16 mouse cellular contexts compared by ENCODE assay signal in genomic region chr7:4742482-4742819, GRCm38 (mm10). TPM values are rescaled to one million over a fixed set of nuclear protein-coding genes. Genes with fewer than 3 reads are reported as not detected.
DNase-seq lines count a peak whose midpoint lies in the region; ATAC-seq lines count a peak whose summit lies in the region.
"Had no signal": no experiment of that assay in that cellular context is flagged by ENCODE, and none has a peak within 500 bp of the region (broad histone marks: within the 10 kb centered on the region; RNA-seq: fewer than 3 reads in every experiment).

No protein-coding gene starts in this region.

- no peak for DNase-seq in heart, adult 18-20 months
- no peak for DNase-seq in neural tube, embryonic 10.5 days (ENCODE audit: extremely low spot score, low spot score)
- no peak for DNase-seq in frontal cortex, postnatal 36 days (ENCODE audit: low spot score in 2 of 2)
- DNase-seq in c-Kit-positive CD71-positive TER-119-positive erythroid progenitor cells, embryonic 14.5 days (ENCODE audit: low spot score) = no peak
- DNase-seq: gastrocnemius, postnatal 10 days; lung, adult 18-20 months had no signal

- H3K4me2 ChIP-seq in heart, embryonic 12.5 days = peak overlapping the region; percentile 91
- H3K4me2 ChIP-seq in neural tube, embryonic 13.5 days = peak overlapping the region; percentile 85; the same call in 1 of the 2 replicates
- no peak overlapping the region for H3K4me2 ChIP-seq in limb, embryonic 12.5 days
- no peak overlapping the region for H3K4me2 ChIP-seq in midbrain, embryonic 16.5 days (ENCODE audit: low read length)

- no peaks in the 10 kb centered on the region for H3K9me3 ChIP-seq in heart, embryonic 12.5 days (replicated peaks)
- H3K9me3 ChIP-seq in neural tube, embryonic 13.5 days = no peaks in the 10 kb centered on the region
- H3K9me3 ChIP-seq in limb, embryonic 12.5 days = no peaks in the 10 kb centered on the region
- H3K9me3 ChIP-seq in midbrain, embryonic 16.5 days (replicated peaks; ENCODE audit: control insufficient read depth, low read length, poor library complexity, severe bottlenecking) = no peaks in the 10 kb centered on the region
- H3K9me3 ChIP-seq: embryonic facial prominence, embryonic 12.5 days had no signal

- no peak overlapping the region for H3K4me3 ChIP-seq in heart, embryonic 12.5 days
- no peak overlapping the region for H3K4me3 ChIP-seq in neural tube, embryonic 13.5 days
- H3K4me3 ChIP-seq in limb, embryonic 12.5 days (replicated peaks) = no peak overlapping the region
- H3K4me3 ChIP-seq in midbrain, embryonic 16.5 days (ENCODE audit: low read depth, low read length) = no peak overlapping the region

- H3K36me3 ChIP-seq in heart, embryonic 12.5 days = peaks cover 49% of the 10 kb centered on the region
- peaks cover 44% of the 10 kb centered on the region for H3K36me3 ChIP-seq in neural tube, embryonic 13.5 days
- H3K36me3 ChIP-seq in limb, embryonic 12.5 days = peaks cover 51% of the 10 kb centered on the region
- H3K36me3 ChIP-seq in midbrain, embryonic 16.5 days (ENCODE audit: control insufficient read depth, insufficient read depth, low read length) = peaks cover 10% of the 10 kb centered on the region

- no peak overlapping the region for H3K27ac ChIP-seq in heart, embryonic 12.5 days (ENCODE audit: poor library complexity, severe bottlenecking)
- no peak overlapping the region for H3K27ac ChIP-seq in neural tube, embryonic 13.5 days (replicated peaks)
- H3K27ac ChIP-seq in limb, embryonic 12.5 days = no peak overlapping the region
- no peak overlapping the region for H3K27ac ChIP-seq in midbrain, embryonic 16.5 days (ENCODE audit: low read length)
- H3K27ac ChIP-seq: embryonic facial prominence, embryonic 12.5 days had no signal

- H3K27me3 ChIP-seq in heart, embryonic 12.5 days (replicated peaks) = no peaks in the 10 kb centered on the region
- H3K27me3 ChIP-seq in neural tube, embryonic 13.5 days = no peaks in the 10 kb centered on the region
- no peaks in the 10 kb centered on the region for H3K27me3 ChIP-seq in limb, embryonic 12.5 days
- no peaks in the 10 kb centered on the region for H3K27me3 ChIP-seq in midbrain, embryonic 16.5 days (ENCODE audit: control insufficient read depth, insufficient read depth, low read depth, low read length)
- H3K27me3 ChIP-seq: embryonic facial prominence, embryonic 12.5 days had no signal

- ATAC-seq in heart, embryonic 12.5 days (ENCODE audit: insufficient number of reproducible peaks, low FRiP score) = no peak
- ATAC-seq in neural tube, embryonic 13.5 days (ENCODE audit: low read depth) = no peak
- no peak for ATAC-seq in limb, embryonic 12.5 days (ENCODE audit: insufficient number of reproducible peaks, insufficient read depth, low FRiP score, low TSS enrichment, low read depth)
- ATAC-seq in midbrain, embryonic 16.5 days = no peak

- 84% methylated on average over 6 of the region's 6 CpGs for WGBS in heart, embryonic 12.5 days
- WGBS in neural tube, embryonic 13.5 days = 87% methylated on average over 6 of the region's 6 CpGs
- WGBS in limb, embryonic 12.5 days = 90% methylated on average over 6 of the region's 6 CpGs
- 88% methylated on average over 6 of the region's 6 CpGs for WGBS in midbrain, embryonic 16.5 days

- peaks cover 35% of the 10 kb centered on the region for H3K4me1 ChIP-seq in heart, embryonic 12.5 days (replicated peaks)
- H3K4me1 ChIP-seq in neural tube, embryonic 13.5 days (replicated peaks) = peaks cover 44% of the 10 kb centered on the region
- H3K4me1 ChIP-seq in limb, embryonic 12.5 days (replicated peaks) = peaks cover 21% of the 10 kb centered on the region
- peaks cover 26% of the 10 kb centered on the region for H3K4me1 ChIP-seq in midbrain, embryonic 16.5 days (ENCODE audit: control insufficient read depth, insufficient read depth, low read length)

- peak overlapping the region; percentile 28 for H3K9ac ChIP-seq in heart, embryonic 12.5 days
- peak overlapping the region; percentile 92; the same call in 1 of the 2 replicates for H3K9ac ChIP-seq in neural tube, embryonic 13.5 days
- peak overlapping the region; percentile 32; the same call in 1 of the 2 replicates for H3K9ac ChIP-seq in limb, embryonic 12.5 days (replicated peaks)
- H3K9ac ChIP-seq in midbrain, embryonic 16.5 days (ENCODE audit: low read depth, low read length) = peak overlapping the region; percentile 47; the same call in 1 of the 2 replicates
- H3K9ac ChIP-seq: embryonic facial prominence, embryonic 12.5 days had no signal

RNA-seq across cellular contexts. Expression of gene Kmt5c, which starts 2.5 kb away (rescaled TPM):
- 60.7 and 65.0 TPM in 2 replicates for polyA plus RNA-seq in heart, embryonic 12.5 days (2016; fragmentation: Nextera tagmentation; extraction: Ambion mirVana)
- 10 to 100 TPM in 1 of 2 experiments, 1 to 10 TPM in 1; 9.6 to 10.0 TPM for total RNA-seq in heart, adult 18-20 months (2021)
- polyA plus RNA-seq in neural tube, embryonic 13.5 days (2015; fragmentation: Nextera tagmentation; extraction: Ambion mirVana) = 84.0 and 84.7 TPM in 2 replicates
- polyA plus RNA-seq in limb, embryonic 12.5 days (2016; fragmentation: Nextera tagmentation; extraction: Ambion mirVana) = 67.3 and 73.3 TPM in 2 replicates
- 58.5 and 61.1 TPM in 2 replicates for polyA plus RNA-seq in midbrain, embryonic 16.5 days (2015; fragmentation: Nextera tagmentation; extraction: Ambion mirVana)

RNA-seq across cellular contexts. Expression of gene Cox6b2, which starts 10.4 kb away (rescaled TPM):
- 41.0 and 44.4 TPM in 2 replicates for polyA plus RNA-seq in heart, embryonic 12.5 days (2016; fragmentation: Nextera tagmentation; extraction: Ambion mirVana)
- 1 to 10 TPM; 1.4 to 2.3 TPM for total RNA-seq in heart, adult 18-20 months (2021)
- 18.9 and 19.0 TPM in 2 replicates for polyA plus RNA-seq in neural tube, embryonic 13.5 days (2015; fragmentation: Nextera tagmentation; extraction: Ambion mirVana)
- polyA plus RNA-seq in limb, embryonic 12.5 days (2016; fragmentation: Nextera tagmentation; extraction: Ambion mirVana) = 61.5 and 70.0 TPM in 2 replicates
- 19.3 and 21.3 TPM in 2 replicates for polyA plus RNA-seq in midbrain, embryonic 16.5 days (2015; fragmentation: Nextera tagmentation; extraction: Ambion mirVana)
- total RNA-seq: neutrophil, adult 5-6 weeks had no signal

RNA-seq across cellular contexts. Expression of gene Tmem150b, which starts 17.4 kb away (rescaled TPM):
- polyA plus RNA-seq in heart, embryonic 12.5 days (2016; fragmentation: Nextera tagmentation; extraction: Ambion mirVana) = 0.08 TPM in 1 of 2 replicates, not detected in the other
- total RNA-seq in heart, adult 18-20 months (2021) = under 1 TPM in 1 of 2 experiments, not detected in 1; 0.10 TPM
- polyA plus RNA-seq in neural tube, embryonic 13.5 days (2015; fragmentation: Nextera tagmentation; extraction: Ambion mirVana) = 0.32 TPM in 1 of 2 replicates, not detected in the other
- 0.13 and 0.26 TPM in 2 replicates for polyA plus RNA-seq in limb, embryonic 12.5 days (2016; fragmentation: Nextera tagmentation; extraction: Ambion mirVana)
- polyA plus RNA-seq in midbrain, embryonic 16.5 days (2015; fragmentation: Nextera tagmentation; extraction: Ambion mirVana) = 0.25 TPM in 1 of 2 replicates, not detected in the other
- total RNA-seq: layer of hippocampus, postnatal 10 days had no signal

RNA-seq across cellular contexts. Expression of gene Fam71e2, which starts 28.7 kb away (rescaled TPM):
- polyA plus RNA-seq in heart, embryonic 12.5 days (2016; fragmentation: Nextera tagmentation; extraction: Ambion mirVana) = not detected in 2 replicates
- total RNA-seq in heart, adult 18-20 months (2021) = not detected
- polyA plus RNA-seq in neural tube, embryonic 13.5 days (2015; fragmentation: Nextera tagmentation; extraction: Ambion mirVana) = not detected in 2 replicates
- not detected in 2 replicates for polyA plus RNA-seq in limb, embryonic 12.5 days (2016; fragmentation: Nextera tagmentation; extraction: Ambion mirVana)
- polyA plus RNA-seq in midbrain, embryonic 16.5 days (2015; fragmentation: Nextera tagmentation; extraction: Ambion mirVana) = not detected in 2 replicates
- total RNA-seq: gastrocnemius, postnatal 10 days; layer of hippocampus, postnatal 10 days; neutrophil, adult 5-6 weeks had no signal
- polyA plus RNA-seq: brain, embryonic 14.5 days; embryonic facial prominence, embryonic 12.5 days; intestine, embryonic 14.5 days; spleen, adult 2 months had no signal

RNA-seq across cellular contexts. Expression of gene Il11, which starts 40.2 kb away (rescaled TPM):
- 0.28 TPM in 1 of 2 replicates, not detected in the other for polyA plus RNA-seq in heart, embryonic 12.5 days (2016; fragmentation: Nextera tagmentation; extraction: Ambion mirVana)
- total RNA-seq in heart, adult 18-20 months (2021) = not detected
- polyA plus RNA-seq in neural tube, embryonic 13.5 days (2015; fragmentation: Nextera tagmentation; extraction: Ambion mirVana) = 0.46 and 0.91 TPM in 2 replicates
- not detected in 2 replicates for polyA plus RNA-seq in limb, embryonic 12.5 days (2016; fragmentation: Nextera tagmentation; extraction: Ambion mirVana)
- 1.3 TPM in 2 replicates for polyA plus RNA-seq in midbrain, embryonic 16.5 days (2015; fragmentation: Nextera tagmentation; extraction: Ambion mirVana)
- total RNA-seq: neutrophil, adult 5-6 weeks had no signal

Comparison
In these comparisons a context has a peak if more than half of its experiments do, and no peak if none do; other contexts are left out.
1. H3K4me2 ChIP-seq: peak in heart, embryonic 12.5 days (single experiment) and neural tube, embryonic 13.5 days (single experiment); none in limb, embryonic 12.5 days (single experiment) and midbrain, embryonic 16.5 days (single experiment).
2. H3K9ac ChIP-seq: peak in every context shown above with its lines; median percentile 92 in neural tube, embryonic 13.5 days; 47 in midbrain, embryonic 16.5 days; 32 in limb, embryonic 12.5 days; 28 in heart, embryonic 12.5 days.